Mouse (Mus musculus): ENCODE measurements around the gene Pigk. TPM values are rescaled to one million over a fixed set of nuclear protein-coding genes. Genes with fewer than 3 reads are reported as not detected.

Pigk gene
- polyA plus RNA-seq, 1 experiment: 34.4 TPM

- WGBS: 20% methylated on average over 10 of the region's 10 CpGs
- TF ChIP-seq POLR2A (IDR thresholded peaks at IDR 0.05; ENCODE audit: borderline replicate concordance, insufficient read depth, low read length) (no peak), CTCF (IDR thresholded peaks at IDR 0.05; ENCODE audit: borderline replicate concordance, insufficient read depth, low read depth, low read length) (no peak)
- no peak for DNase-seq
- H3K27me3 ChIP-seq (ENCODE audit: control insufficient read depth, insufficient read depth, low read length): no peaks in the 10 kb centered on the region
- H3K27ac ChIP-seq (ENCODE audit: insufficient read depth, low read length): no peak overlapping the region
- no peaks in the 10 kb centered on the region; the same call in 1 of the 2 replicates for H3K4me1 ChIP-seq (ENCODE audit: control insufficient read depth, insufficient read depth, low read length)
- no peak overlapping the region for H3K4me3 ChIP-seq (replicated peaks; ENCODE audit: insufficient read depth, low read depth, low read length)
Measured at GRCm38 (mm10) chr3:152856095-152856494, 142.2 kb downstream of the Pigk start.

GRCm38 (mm10) chr3:152861450-152861849, 147.6 kb downstream of the Pigk start:
- no peak for DNase-seq
- WGBS: 95% methylated on average over 4 of the region's 4 CpGs
- Histone ChIP-seq H3K27me3 (ENCODE audit: control insufficient read depth, insufficient read depth, low read length) (no peaks in the 10 kb centered on the region), H3K27ac (ENCODE audit: insufficient read depth, low read length) (no peak overlapping the region), H3K4me3 (replicated peaks; ENCODE audit: insufficient read depth, low read depth, low read length) (no peak overlapping the region), H3K4me1 (ENCODE audit: control insufficient read depth, insufficient read depth, low read length) (no peaks in the 10 kb centered on the region)
- TF ChIP-seq POLR2A (IDR thresholded peaks at IDR 0.05; ENCODE audit: borderline replicate concordance, insufficient read depth, low read length) (no peak), CTCF (IDR thresholded peaks at IDR 0.05; ENCODE audit: borderline replicate concordance, insufficient read depth, low read depth, low read length) (no peak)

GRCm38 (mm10) chr3:152861978-152862377, 148.1 kb downstream of the Pigk start:
- H3K4me3 ChIP-seq (replicated peaks; ENCODE audit: insufficient read depth, low read depth, low read length): no peak overlapping the region
- TF ChIP-seq CTCF (IDR thresholded peaks at IDR 0.05; ENCODE audit: borderline replicate concordance, insufficient read depth, low read depth, low read length) (no peak), POLR2A (IDR thresholded peaks at IDR 0.05; ENCODE audit: borderline replicate concordance, insufficient read depth, low read length) (no peak)
- H3K27me3 ChIP-seq (ENCODE audit: control insufficient read depth, insufficient read depth, low read length): no peaks in the 10 kb centered on the region
- H3K4me1 ChIP-seq (ENCODE audit: control insufficient read depth, insufficient read depth, low read length): no peaks in the 10 kb centered on the region
- H3K27ac ChIP-seq (ENCODE audit: insufficient read depth, low read length): no peak overlapping the region
- WGBS: 79% methylated on average over 1 of the region's 1 CpGs
- DNase-seq: no peak

- Histone ChIP-seq H3K4me3 (replicated peaks; ENCODE audit: insufficient read depth, low read depth, low read length) (no peak overlapping the region), H3K27me3 (ENCODE audit: control insufficient read depth, insufficient read depth, low read length) (no peaks in the 10 kb centered on the region), H3K4me1 (ENCODE audit: control insufficient read depth, insufficient read depth, low read length) (peaks cover 11% of the 10 kb centered on the region), H3K27ac (ENCODE audit: insufficient read depth, low read length) (no peak overlapping the region)
- no peak for TF ChIP-seq POLR2A (IDR thresholded peaks at IDR 0.05; ENCODE audit: borderline replicate concordance, insufficient read depth, low read length)
- no peak for TF ChIP-seq CTCF (IDR thresholded peaks at IDR 0.05; ENCODE audit: borderline replicate concordance, insufficient read depth, low read depth, low read length)
- WGBS: 91% methylated on average over 22 of the region's 22 CpGs
- no peak for DNase-seq
Measured at GRCm38 (mm10) chr3:152866035-152866965, 152.4 kb downstream of the Pigk start.

DNA sequence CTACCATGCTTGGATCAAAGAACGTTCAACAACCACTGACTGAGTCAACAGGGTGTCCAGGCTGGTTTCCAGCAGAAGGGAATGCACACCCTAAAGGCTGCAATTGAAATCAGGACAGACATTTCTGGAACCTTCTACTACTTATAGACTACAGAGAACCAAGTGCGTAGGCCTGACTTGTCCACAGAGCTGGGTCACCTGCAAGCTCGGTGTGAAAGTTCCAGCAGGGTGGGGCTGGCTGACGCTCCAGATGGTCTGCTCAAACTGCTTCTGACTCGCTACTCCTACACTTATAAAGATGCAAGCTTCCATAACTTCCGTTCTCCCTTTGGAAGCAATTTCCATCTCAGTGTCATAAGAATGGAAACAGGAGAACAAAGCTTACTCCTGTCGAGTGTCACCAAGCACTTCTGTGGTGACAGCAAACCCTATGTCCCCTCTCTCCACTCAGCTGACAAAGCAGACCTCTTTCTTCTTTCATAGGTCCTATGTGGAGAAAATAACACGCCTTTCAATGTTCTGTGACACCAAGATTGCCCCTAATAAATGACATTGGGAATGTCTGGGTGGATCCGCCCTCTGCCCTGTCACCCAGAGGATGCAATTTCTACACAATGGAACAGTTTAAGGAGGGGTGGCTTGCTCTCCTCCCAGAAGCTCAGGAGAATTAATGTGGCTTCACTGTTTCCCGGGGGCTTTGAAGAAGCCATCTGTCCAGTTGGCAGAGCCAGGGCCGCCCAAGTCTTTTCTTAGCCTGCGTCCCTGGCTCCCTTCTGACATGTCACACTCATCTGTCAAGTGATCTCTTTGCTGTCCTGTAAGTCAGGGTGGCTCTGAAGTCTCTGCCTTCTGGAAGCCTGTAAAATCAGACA, 154.0 kb downstream of the Pigk start:
- peak; percentile 14 to 26 for DNase-seq
- H3K27ac ChIP-seq (ENCODE audit: insufficient read depth, low read length): no peak overlapping the region

DNA sequence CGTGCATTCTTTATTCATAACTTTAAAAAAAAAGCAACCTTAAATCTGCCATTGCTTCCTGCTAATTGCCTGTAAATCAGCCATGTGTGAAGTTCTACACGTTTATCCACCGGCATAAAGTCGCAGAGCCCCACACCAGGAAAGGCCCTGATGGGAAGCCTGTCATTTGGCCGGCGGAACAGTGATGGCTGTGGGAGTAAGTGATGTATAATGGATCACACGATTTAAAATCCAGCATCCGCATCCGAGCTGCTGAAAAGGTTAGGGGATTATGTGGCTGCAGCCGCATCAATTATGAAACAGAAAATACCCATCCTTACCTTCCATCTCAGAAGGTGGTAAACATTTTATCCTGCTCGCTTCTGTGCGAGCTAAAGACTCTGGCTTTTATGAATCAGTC, 158.2 kb downstream of the Pigk start:
- TF ChIP-seq POLR2A (IDR thresholded peaks at IDR 0.05; ENCODE audit: borderline replicate concordance, insufficient read depth, low read length) (no peak), CTCF (IDR thresholded peaks at IDR 0.05; ENCODE audit: borderline replicate concordance, insufficient read depth, low read depth, low read length) (no peak)
- Histone ChIP-seq H3K27ac (ENCODE audit: insufficient read depth, low read length) (no peak overlapping the region), H3K4me1 (ENCODE audit: control insufficient read depth, insufficient read depth, low read length) (peaks cover 11% of the 10 kb centered on the region), H3K4me3 (replicated peaks; ENCODE audit: insufficient read depth, low read depth, low read length) (no peak overlapping the region), H3K27me3 (ENCODE audit: control insufficient read depth, insufficient read depth, low read length) (no peaks in the 10 kb centered on the region)
- WGBS: 64% methylated on average over 12 of the region's 12 CpGs
- no peak for DNase-seq

More for the DNA sequence above, 154.0 kb downstream of the Pigk start:
- TF ChIP-seq POLR2A (IDR thresholded peaks at IDR 0.05; ENCODE audit: borderline replicate concordance, insufficient read depth, low read length): no peak
- TF ChIP-seq CTCF (IDR thresholded peaks at IDR 0.05; ENCODE audit: borderline replicate concordance, insufficient read depth, low read depth, low read length): no peak
- Histone ChIP-seq H3K4me1 (ENCODE audit: control insufficient read depth, insufficient read depth, low read length) (peaks cover 11% of the 10 kb centered on the region), H3K27me3 (ENCODE audit: control insufficient read depth, insufficient read depth, low read length) (no peaks in the 10 kb centered on the region), H3K4me3 (replicated peaks; ENCODE audit: insufficient read depth, low read depth, low read length) (no peak overlapping the region)
- WGBS: 26% methylated on average over 12 of the region's 12 CpGs

DNA sequence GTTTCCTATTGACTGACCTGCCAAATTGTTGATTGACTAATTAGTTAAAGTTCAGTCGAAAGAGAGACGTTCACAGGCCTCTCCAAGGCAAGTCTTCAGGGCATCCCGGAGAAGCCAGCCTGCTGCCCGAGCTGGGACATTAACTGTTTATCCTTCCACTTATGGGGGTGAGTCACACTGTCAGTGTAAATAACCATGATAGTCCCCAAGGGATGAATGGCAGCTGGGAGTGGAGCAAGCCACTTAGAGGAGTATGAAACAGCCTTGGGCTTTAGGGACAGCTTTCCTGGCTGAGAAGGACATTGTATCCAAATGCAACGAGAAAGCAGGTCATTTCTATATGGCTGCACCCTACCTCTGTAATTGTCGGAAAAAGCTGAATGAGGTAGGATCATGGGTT, 158.7 kb downstream of the Pigk start:
- no peak for TF ChIP-seq POLR2A (IDR thresholded peaks at IDR 0.05; ENCODE audit: borderline replicate concordance, insufficient read depth, low read length)
- no peak for TF ChIP-seq CTCF (IDR thresholded peaks at IDR 0.05; ENCODE audit: borderline replicate concordance, insufficient read depth, low read depth, low read length)
- DNase-seq: no peak
- Histone ChIP-seq H3K27ac (ENCODE audit: insufficient read depth, low read length) (no peak overlapping the region), H3K4me3 (replicated peaks; ENCODE audit: insufficient read depth, low read depth, low read length) (no peak overlapping the region), H3K27me3 (ENCODE audit: control insufficient read depth, insufficient read depth, low read length) (no peaks in the 10 kb centered on the region), H3K4me1 (ENCODE audit: control insufficient read depth, insufficient read depth, low read length) (peaks cover 10% of the 10 kb centered on the region)
- WGBS: 35% methylated on average over 6 of the region's 6 CpGs

Data from cerebellum, adult 2 months (tissue).